Comparison of ENCODE assay signal across 7 mouse cellular contexts in the genomic region with DNA sequence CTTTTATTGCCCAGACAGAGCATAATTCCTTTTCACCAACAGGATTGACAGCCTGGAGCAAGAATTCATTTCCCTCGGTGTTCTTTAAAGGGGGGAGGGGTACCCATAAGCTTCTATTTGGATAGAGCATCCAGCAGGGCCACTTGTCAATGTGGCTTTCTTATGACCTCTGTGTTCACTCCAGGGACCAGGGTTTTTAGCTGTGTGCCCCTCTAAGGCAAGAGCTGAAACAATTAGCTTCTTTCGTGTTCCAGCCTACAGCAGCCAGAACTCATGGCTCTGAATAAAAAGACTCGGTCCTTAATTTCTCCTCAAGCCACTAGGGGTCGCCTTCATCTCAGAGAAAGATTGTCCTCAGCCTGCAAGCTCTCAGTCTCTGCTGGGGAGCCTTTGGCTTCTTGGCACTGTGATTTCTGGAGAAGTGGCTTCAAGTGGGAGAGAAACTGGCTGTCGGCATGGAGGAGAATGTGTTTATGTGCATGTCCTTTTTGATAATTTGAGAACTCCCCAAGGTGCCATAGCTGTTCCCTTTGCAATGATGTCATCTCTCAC. TPM values are rescaled to one million over a fixed set of nuclear protein-coding genes. Genes with fewer than 3 reads are reported as not detected.
DNase-seq lines count a peak whose midpoint lies in the region; ATAC-seq and TF ChIP-seq lines count a peak whose summit lies in the region.

No protein-coding gene starts in this region.

- peak; percentile 78 for ATAC-seq in granulocyte monocyte progenitor cell, adult 5-6 weeks (replicated peaks; ENCODE audit: poor library complexity, severe bottlenecking)
- peak; percentile 46; the same call in 1 of the 2 replicates for ATAC-seq in intestine, postnatal 0 days
- peak; percentile 62 for ATAC-seq in midbrain, embryonic 12.5 days (ENCODE audit: low FRiP score, low read depth)

- no peak overlapping the region for H3K9ac ChIP-seq in intestine, postnatal 0 days (ENCODE audit: low read depth, low read length)
- no peak overlapping the region for H3K9ac ChIP-seq in midbrain, embryonic 12.5 days (replicated peaks)

- no peak overlapping the region for H3K4me2 ChIP-seq in intestine, postnatal 0 days (replicated peaks; ENCODE audit: low read depth)
- peak overlapping the region; percentile 80 for H3K4me2 ChIP-seq in midbrain, embryonic 12.5 days (replicated peaks)

- DNase-seq in adrenal gland, postnatal 10 days, result peak; percentile 86
- peak; percentile 79 for DNase-seq in embryonic facial prominence, embryonic 10.5 days (ENCODE audit: low spot score)
- DNase-seq in left cerebral cortex, postnatal 36 days (ENCODE audit: low spot score in 2 of 2), result peak; percentile 76 to 85
- DNase-seq in skeletal muscle tissue, adult 2 months (ENCODE audit: low read depth, low spot score), result peak; percentile 83

- intact Hi-C loops in left cerebral cortex, postnatal 36 days (cut with DNase I), result loop anchor here (1.0 to 2.0 kb wide), 3 partner anchors 27 to 81 kb away; a partner anchor contains a TSS

- TF ChIP-seq CTCF in intestine, postnatal 0 days (IDR thresholded peaks at IDR 0.05; ENCODE audit: low read depth), result peak; percentile 92

- no peak overlapping the region for H3K27ac ChIP-seq in embryonic facial prominence, embryonic 10.5 days (replicated peaks)
- H3K27ac ChIP-seq in intestine, postnatal 0 days (ENCODE audit: low read depth, low read length), result no peak overlapping the region
- H3K27ac ChIP-seq in midbrain, embryonic 12.5 days (replicated peaks), result peak overlapping the region; percentile 86

- peaks cover 34% of the 10 kb centered on the region for H3K27me3 ChIP-seq in embryonic facial prominence, embryonic 10.5 days (replicated peaks; ENCODE audit: low read depth, poor library complexity, severe bottlenecking)
- H3K27me3 ChIP-seq in intestine, postnatal 0 days (replicated peaks; ENCODE audit: control insufficient read depth, insufficient read depth, low read length), result peaks cover 16% of the 10 kb centered on the region; the same call in 1 of the 2 replicates
- H3K27me3 ChIP-seq in midbrain, embryonic 12.5 days, result peaks cover 23% of the 10 kb centered on the region

- peaks cover 12% of the 10 kb centered on the region for H3K9me3 ChIP-seq in embryonic facial prominence, embryonic 10.5 days
- peaks cover 7% of the 10 kb centered on the region for H3K9me3 ChIP-seq in intestine, postnatal 0 days (ENCODE audit: control insufficient read depth)
- H3K9me3 ChIP-seq in midbrain, embryonic 12.5 days, result peaks cover 8% of the 10 kb centered on the region; the same call in 1 of the 2 replicates

- peaks cover 36% of the 10 kb centered on the region for H3K4me1 ChIP-seq in embryonic facial prominence, embryonic 10.5 days
- H3K4me1 ChIP-seq in intestine, postnatal 0 days (replicated peaks; ENCODE audit: control insufficient read depth, insufficient read depth, low read length), result no peaks in the 10 kb centered on the region
- H3K4me1 ChIP-seq in midbrain, embryonic 12.5 days, result peaks cover 33% of the 10 kb centered on the region

- no peak overlapping the region for H3K4me3 ChIP-seq in embryonic facial prominence, embryonic 10.5 days
- no peak overlapping the region for H3K4me3 ChIP-seq in intestine, postnatal 0 days (ENCODE audit: low read depth, low read length)
- H3K4me3 ChIP-seq in midbrain, embryonic 12.5 days, result no peak overlapping the region

- no peaks in the 10 kb centered on the region for H3K36me3 ChIP-seq in embryonic facial prominence, embryonic 10.5 days (replicated peaks)
- H3K36me3 ChIP-seq in intestine, postnatal 0 days (ENCODE audit: control insufficient read depth, insufficient read depth), result no peaks in the 10 kb centered on the region
- H3K36me3 ChIP-seq in midbrain, embryonic 12.5 days, result no peaks in the 10 kb centered on the region

- 5% methylated on average over 5 of the region's 5 CpGs for WGBS in embryonic facial prominence, embryonic 10.5 days
- 7% methylated on average over 5 of the region's 5 CpGs for WGBS in intestine, postnatal 0 days
- WGBS in midbrain, embryonic 12.5 days, result 1% methylated on average over 5 of the region's 5 CpGs

RNA-seq across cellular contexts. Expression of a gene that starts 1.6 kb away (rescaled TPM):
- 10 to 100 TPM; 30.1 to 48.3 TPM for total RNA-seq in adrenal gland, postnatal 10 days (2021)
- polyA plus RNA-seq in embryonic facial prominence, embryonic 10.5 days (2016; fragmentation: Nextera tagmentation; extraction: Ambion mirVana), result 12.5 and 16.7 TPM in 2 replicates
- 0.64 TPM in 1 of 2 replicates, not detected in the other for total RNA-seq in granulocyte monocyte progenitor cell, adult 5-6 weeks (2014; fragmentation: Nextera tagmentation)
- 0.31 and 0.56 TPM in 2 replicates for total RNA-seq in granulocyte monocyte progenitor cell, adult 5-6 weeks (2017)
- polyA plus RNA-seq in intestine, postnatal 0 days (2015; fragmentation: Nextera tagmentation; extraction: Ambion mirVana), result 3.5 and 4.1 TPM in 2 replicates
- total RNA-seq in left cerebral cortex, postnatal 36 days (2021), result 10 to 100 TPM; 46.4 to 62.2 TPM
- 24.9 TPM in 2 replicates for polyA plus RNA-seq in midbrain, embryonic 12.5 days (2016; fragmentation: Nextera tagmentation; extraction: Ambion mirVana)

RNA-seq across cellular contexts. Expression of a gene that starts 23.3 kb away (rescaled TPM):
- total RNA-seq in adrenal gland, postnatal 10 days (2021), result under 1 TPM; 0.57 to 0.79 TPM
- polyA plus RNA-seq in embryonic facial prominence, embryonic 10.5 days (2016; fragmentation: Nextera tagmentation; extraction: Ambion mirVana), result 1.8 and 2.0 TPM in 2 replicates
- 1.3 TPM in 1 of 2 replicates, not detected in the other for total RNA-seq in granulocyte monocyte progenitor cell, adult 5-6 weeks (2014; fragmentation: Nextera tagmentation)
- not detected in 2 replicates for total RNA-seq in granulocyte monocyte progenitor cell, adult 5-6 weeks (2017)
- polyA plus RNA-seq in intestine, postnatal 0 days (2015; fragmentation: Nextera tagmentation; extraction: Ambion mirVana), result 0.08 and 0.22 TPM in 2 replicates
- total RNA-seq in left cerebral cortex, postnatal 36 days (2021), result 1 to 10 TPM in 1 of 2 experiments, under 1 TPM in 1; 0.91 to 1.1 TPM
- polyA plus RNA-seq in midbrain, embryonic 12.5 days (2016; fragmentation: Nextera tagmentation; extraction: Ambion mirVana), result 3.9 TPM in 2 replicates

RNA-seq across cellular contexts. Expression of a gene that starts 26.2 kb away (rescaled TPM):
- 100 to 1,000 TPM; 106 to 111 TPM for total RNA-seq in adrenal gland, postnatal 10 days (2021)
- 71.7 and 72.8 TPM in 2 replicates for polyA plus RNA-seq in embryonic facial prominence, embryonic 10.5 days (2016; fragmentation: Nextera tagmentation; extraction: Ambion mirVana)
- 58.6 and 78.3 TPM in 2 replicates for total RNA-seq in granulocyte monocyte progenitor cell, adult 5-6 weeks (2014; fragmentation: Nextera tagmentation)
- 55.1 and 63.3 TPM in 2 replicates for total RNA-seq in granulocyte monocyte progenitor cell, adult 5-6 weeks (2017)
- 270 and 305 TPM in 2 replicates for polyA plus RNA-seq in intestine, postnatal 0 days (2015; fragmentation: Nextera tagmentation; extraction: Ambion mirVana)
- 10 to 100 TPM; 31.4 to 39.5 TPM for total RNA-seq in left cerebral cortex, postnatal 36 days (2021)
- polyA plus RNA-seq in midbrain, embryonic 12.5 days (2016; fragmentation: Nextera tagmentation; extraction: Ambion mirVana), result 70.6 and 71.8 TPM in 2 replicates

RNA-seq across cellular contexts. Expression of a gene that starts 38.7 kb away (rescaled TPM):
- 10 to 100 TPM in 1 of 2 experiments, 1 to 10 TPM in 1; 6.6 to 10.7 TPM for total RNA-seq in adrenal gland, postnatal 10 days (2021)
- 4.0 and 5.1 TPM in 2 replicates for polyA plus RNA-seq in embryonic facial prominence, embryonic 10.5 days (2016; fragmentation: Nextera tagmentation; extraction: Ambion mirVana)
- 1.9 and 4.9 TPM in 2 replicates for total RNA-seq in granulocyte monocyte progenitor cell, adult 5-6 weeks (2014; fragmentation: Nextera tagmentation)
- 0.46 and 0.52 TPM in 2 replicates for total RNA-seq in granulocyte monocyte progenitor cell, adult 5-6 weeks (2017)
- 1.6 and 1.9 TPM in 2 replicates for polyA plus RNA-seq in intestine, postnatal 0 days (2015; fragmentation: Nextera tagmentation; extraction: Ambion mirVana)
- total RNA-seq in left cerebral cortex, postnatal 36 days (2021), result 10 to 100 TPM; 65.1 to 67.9 TPM
- 11.9 and 14.7 TPM in 2 replicates for polyA plus RNA-seq in midbrain, embryonic 12.5 days (2016; fragmentation: Nextera tagmentation; extraction: Ambion mirVana)

RNA-seq across cellular contexts. Expression of a gene that starts 38.8 kb away (rescaled TPM):
- under 1 TPM; 0.15 to 0.36 TPM for total RNA-seq in adrenal gland, postnatal 10 days (2021)
- 1.4 and 1.7 TPM in 2 replicates for polyA plus RNA-seq in embryonic facial prominence, embryonic 10.5 days (2016; fragmentation: Nextera tagmentation; extraction: Ambion mirVana)
- not detected in 2 replicates for total RNA-seq in granulocyte monocyte progenitor cell, adult 5-6 weeks (2014; fragmentation: Nextera tagmentation)
- 0.34 and 0.36 TPM in 2 replicates for total RNA-seq in granulocyte monocyte progenitor cell, adult 5-6 weeks (2017)
- 6.0 and 6.7 TPM in 2 replicates for polyA plus RNA-seq in intestine, postnatal 0 days (2015; fragmentation: Nextera tagmentation; extraction: Ambion mirVana)
- total RNA-seq in left cerebral cortex, postnatal 36 days (2021), result 1 to 10 TPM; 2.1 to 2.3 TPM
- 2.8 and 2.9 TPM in 2 replicates for polyA plus RNA-seq in midbrain, embryonic 12.5 days (2016; fragmentation: Nextera tagmentation; extraction: Ambion mirVana)

Comparison
In these comparisons a context has a peak if more than half of its experiments do, and no peak if none do; other contexts are left out.
1. RNA of a gene that starts 1.6 kb away (total RNA-seq): 46.4 to 62.2 TPM in left cerebral cortex, postnatal 36 days and 30.1 to 48.3 TPM in adrenal gland, postnatal 10 days; 0.31 to 0.64 TPM in granulocyte monocyte progenitor cell, adult 5-6 weeks; every median in the first group is over 10 times any median in the second.
2. Peak in every context shown above with its lines, with median percentiles within 50 percentile points of each other: DNase-seq and ATAC-seq.